ENCODE assay signal across 8 mouse cellular contexts in genomic region chr15:78772368-78772763, GRCm38 (mm10). TPM values are rescaled to one million over a fixed set of nuclear protein-coding genes. Genes with fewer than 3 reads are reported as not detected.
DNase-seq lines count a peak whose midpoint lies in the region; ATAC-seq and TF ChIP-seq lines count a peak whose summit lies in the region.

No protein-coding gene starts in this region.

- peak overlapping the region; percentile 90 for H3K4me2 ChIP-seq in CH12.LX (ENCODE audit: insufficient read depth, low read depth, poor library complexity, severe bottlenecking)
- H3K4me2 ChIP-seq in embryonic facial prominence, embryonic 11.5 days (ENCODE audit: low read depth, low read length), result peak overlapping the region; percentile 29
- peak overlapping the region; percentile 39 for H3K4me2 ChIP-seq in hindbrain, postnatal 0 days (ENCODE audit: low read depth, low read length)
- H3K4me2 ChIP-seq in liver, embryonic 15.5 days, result peak overlapping the region; percentile 71
- H3K4me2 ChIP-seq in neural tube, embryonic 12.5 days (replicated peaks), result peak overlapping the region; percentile 54

- 56% methylated on average over 4 of the region's 4 CpGs for WGBS in embryonic facial prominence, embryonic 11.5 days
- 54% methylated on average over 4 of the region's 4 CpGs for WGBS in hindbrain, postnatal 0 days
- WGBS in liver, embryonic 15.5 days (ENCODE audit: insufficient replicate concordance), result 10% methylated on average over 4 of the region's 4 CpGs
- WGBS in neural tube, embryonic 12.5 days, result 53% methylated on average over 4 of the region's 4 CpGs

- H3K79me2 ChIP-seq in CH12.LX (replicated peaks; ENCODE audit: control insufficient read depth, extremely low read depth, insufficient read depth, poor library complexity, severe bottlenecking), result peaks cover 11% of the 10 kb centered on the region

- peak; percentile 57 for DNase-seq in CH12.LX (ENCODE audit: extremely low read depth)
- no peak for DNase-seq in embryonic facial prominence, embryonic 11.5 days (ENCODE audit: low spot score)
- no peak for DNase-seq in hindbrain, postnatal 0 days (ENCODE audit: low spot score)
- no peak for DNase-seq in embryo, embryonic 11 days
- DNase-seq in layer of hippocampus, adult 8-10 months (ENCODE audit: low spot score in 2 of 2), result no peak
- no peak for DNase-seq in right cerebral cortex, adult 18-20 months

- peaks cover 13% of the 10 kb centered on the region for H3K9me3 ChIP-seq in CH12.LX (replicated peaks; ENCODE audit: low read length)
- no peaks in the 10 kb centered on the region; the same call in 1 of the 2 replicates for H3K9me3 ChIP-seq in embryonic facial prominence, embryonic 11.5 days (replicated peaks; ENCODE audit: control insufficient read depth, low read length)
- H3K9me3 ChIP-seq in hindbrain, postnatal 0 days (ENCODE audit: low read length), result no peaks in the 10 kb centered on the region
- no peaks in the 10 kb centered on the region for H3K9me3 ChIP-seq in liver, embryonic 15.5 days (replicated peaks)
- H3K9me3 ChIP-seq in neural tube, embryonic 12.5 days, result no peaks in the 10 kb centered on the region; the same call in 1 of the 2 replicates

- H3K4me3 ChIP-seq in CH12.LX (replicated peaks in 1 of 3; ENCODE audit: low read depth in 2 of 3, low read length in 2 of 3, poor library complexity in 1 of 3), result peak overlapping the region; percentile 74 to 84 (median 82)
- peak overlapping the region; percentile 21 for H3K4me3 ChIP-seq in embryonic facial prominence, embryonic 11.5 days (ENCODE audit: low read depth, low read length)
- H3K4me3 ChIP-seq in hindbrain, postnatal 0 days (ENCODE audit: low read length), result peak overlapping the region; percentile 8
- H3K4me3 ChIP-seq in liver, embryonic 15.5 days (replicated peaks), result peak overlapping the region; percentile 48
- H3K4me3 ChIP-seq in neural tube, embryonic 12.5 days, result peak overlapping the region; percentile 35

- peaks cover 11 to 40% of the 10 kb centered on the region in 2 experiments for H3K4me1 ChIP-seq in CH12.LX (ENCODE audit: control insufficient read depth in 1 of 2, insufficient read depth in 2 of 2)
- peaks cover 8% of the 10 kb centered on the region; the same call in 1 of the 2 replicates for H3K4me1 ChIP-seq in embryonic facial prominence, embryonic 11.5 days (ENCODE audit: control insufficient read depth, insufficient read depth, low read length)
- peaks cover 3% of the 10 kb centered on the region for H3K4me1 ChIP-seq in hindbrain, postnatal 0 days (ENCODE audit: insufficient read depth, low read length)
- H3K4me1 ChIP-seq in liver, embryonic 15.5 days (replicated peaks), result peaks cover 22% of the 10 kb centered on the region
- H3K4me1 ChIP-seq in neural tube, embryonic 12.5 days, result peaks cover 43% of the 10 kb centered on the region

- H3K9ac ChIP-seq in CH12.LX (ENCODE audit: insufficient read depth, low read depth), result peak overlapping the region; percentile 71
- peak overlapping the region; percentile 34; the same call in 1 of the 2 replicates for H3K9ac ChIP-seq in embryonic facial prominence, embryonic 11.5 days (replicated peaks; ENCODE audit: low read length)
- no peak overlapping the region for H3K9ac ChIP-seq in hindbrain, postnatal 0 days (replicated peaks; ENCODE audit: low read length)
- no peak overlapping the region for H3K9ac ChIP-seq in liver, embryonic 15.5 days
- peak overlapping the region; percentile 44 for H3K9ac ChIP-seq in neural tube, embryonic 12.5 days

- in situ Hi-C loops in CH12.LX (cut with MboI; ENCODE audit: low pct_ligation_motif_present, low pct_unique_long_range_greater_than_20kb, low sequenced_read_pairs), result no loop called here

- H3K27ac ChIP-seq in CH12.LX (ENCODE audit: insufficient read depth, low read depth), result peak overlapping the region; percentile 58
- no peak overlapping the region for H3K27ac ChIP-seq in embryonic facial prominence, embryonic 11.5 days (replicated peaks; ENCODE audit: low read depth, low read length)
- peak overlapping the region; percentile 72; the same call in 1 of the 2 replicates for H3K27ac ChIP-seq in hindbrain, postnatal 0 days
- peak overlapping the region; percentile 38 for H3K27ac ChIP-seq in liver, embryonic 15.5 days (replicated peaks)
- no peak overlapping the region for H3K27ac ChIP-seq in neural tube, embryonic 12.5 days

- dilution Hi-C loops in CH12.LX (cut with MboI; ENCODE audit: extremely low pct_ligation_motif_present, extremely low pct_unique_long_range_greater_than_20kb, low sequenced_read_pairs), result no loop called here

- H3K36me3 ChIP-seq in CH12.LX (replicated peaks in 1 of 2; ENCODE audit: control insufficient read depth in 1 of 2, insufficient read depth in 1 of 2, low read length in 1 of 2), result peaks cover 5 to 37% of the 10 kb centered on the region in 2 experiments
- no peaks in the 10 kb centered on the region for H3K36me3 ChIP-seq in embryonic facial prominence, embryonic 11.5 days (replicated peaks; ENCODE audit: control insufficient read depth, insufficient read depth, low read depth, low read length)
- H3K36me3 ChIP-seq in hindbrain, postnatal 0 days (ENCODE audit: insufficient read depth, low read length), result no peaks in the 10 kb centered on the region
- peaks cover 20% of the 10 kb centered on the region for H3K36me3 ChIP-seq in liver, embryonic 15.5 days (replicated peaks)
- H3K36me3 ChIP-seq in neural tube, embryonic 12.5 days, result 0 out of 2 replicates have a peak, but pooled peaks cover 4% of the 10 kb centered on the region

- no peak for TF ChIP-seq CTCF in CH12.LX (conservative IDR thresholded peaks at IDR 0.05 in 1 of 2, IDR thresholded peaks at IDR 0.05 in 1 of 2; ENCODE audit: low read depth in 2 of 2, low read length in 2 of 2)
- TF ChIP-seq CTCF in hindbrain, postnatal 0 days (IDR thresholded peaks at IDR 0.05; ENCODE audit: low read depth), result no peak

- 0 out of 2 replicates have a peak, but pooled peaks have one; percentile 9 for TF ChIP-seq EP300 in CH12.LX (IDR thresholded peaks at IDR 0.05; ENCODE audit: low read length)

- no peaks in the 10 kb centered on the region for H3K27me3 ChIP-seq in CH12.LX (replicated peaks)
- no peaks in the 10 kb centered on the region for H3K27me3 ChIP-seq in embryonic facial prominence, embryonic 11.5 days (ENCODE audit: control insufficient read depth, insufficient read depth, low read length)
- no peaks in the 10 kb centered on the region for H3K27me3 ChIP-seq in hindbrain, postnatal 0 days (ENCODE audit: insufficient read depth, low read length)
- H3K27me3 ChIP-seq in liver, embryonic 15.5 days, result no peaks in the 10 kb centered on the region
- no peaks in the 10 kb centered on the region for H3K27me3 ChIP-seq in neural tube, embryonic 12.5 days (replicated peaks)

- peak; percentile 45; the same call in 1 of the 2 replicates for TF ChIP-seq POLR2A in CH12.LX (IDR thresholded peaks at IDR 0.05; ENCODE audit: low read depth, low read length)

- no peak for TF ChIP-seq RAD21 in CH12.LX (IDR thresholded peaks at IDR 0.05; ENCODE audit: low read depth, low read length)

- ATAC-seq in embryonic facial prominence, embryonic 11.5 days (replicated peaks; ENCODE audit: insufficient number of reproducible peaks, low FRiP score, low TSS enrichment, low read depth), result no peak
- ATAC-seq in hindbrain, postnatal 0 days, result no peak
- ATAC-seq in liver, embryonic 15.5 days (ENCODE audit: insufficient read depth), result peak; percentile 39; the same call in 1 of the 2 replicates
- ATAC-seq in neural tube, embryonic 12.5 days (ENCODE audit: low FRiP score, low read depth), result no peak

TF ChIP-seq in CH12.LX, 34 proteins besides CTCF, POLR2A, EP300 and RAD21 (continues in another document):
- TF ChIP-seq NRF1 (IDR thresholded peaks at IDR 0.05; ENCODE audit: low read depth, low read length) (peak; percentile 51), MXI1 (IDR thresholded peaks at IDR 0.05; ENCODE audit: low read depth, low read length) (peak; percentile 66), NELFE (IDR thresholded peaks at IDR 0.05; ENCODE audit: low read depth, low read length) (peak; percentile 23; the same call in 1 of the 2 replicates), ZC3H11A (IDR thresholded peaks at IDR 0.05; ENCODE audit: low read depth, low read length) (no peak)

RNA-seq across cellular contexts. Expression of gene Mfng, which starts 0.9 kb away (rescaled TPM):
- total RNA-seq in CH12.LX (2012; rRNA removed), result 35.2 and 43.2 TPM in 2 replicates
- total RNA-seq in CH12.LX (2014; rRNA removed), result 46.5 and 52.5 TPM in 2 replicates
- 57.7 and 63.7 TPM in 2 replicates for polyA plus RNA-seq in CH12.LX (2012; ENCODE audit: insufficient read length, low read depth)
- 15.9 and 19.1 TPM in 2 replicates for polyA plus RNA-seq in embryonic facial prominence, embryonic 11.5 days (2014; fragmentation: Nextera tagmentation; extraction: Ambion mirVana)
- 12.7 and 15.2 TPM in 2 replicates for total RNA-seq in hindbrain, postnatal 0 days (2014; rRNA removed)
- 16.6 and 17.9 TPM in 2 replicates for polyA plus RNA-seq in hindbrain, postnatal 0 days (2015; fragmentation: Nextera tagmentation; extraction: Ambion mirVana)
- 4.6 and 5.2 TPM in 2 replicates for polyA plus RNA-seq in liver, embryonic 15.5 days (2015; fragmentation: Nextera tagmentation; extraction: Ambion mirVana)
- polyA plus RNA-seq in neural tube, embryonic 12.5 days (2016; fragmentation: Nextera tagmentation; extraction: Ambion mirVana), result 65.3 and 72.9 TPM in 2 replicates
- 10 to 100 TPM in 1 of 4 experiments, 1 to 10 TPM in 3; 6.5 to 11.2 (median 8.1) TPM for total RNA-seq in layer of hippocampus, adult 8-10 months (2022)

RNA-seq across cellular contexts. Expression of gene Card10, which starts 30.5 kb away (rescaled TPM):
- total RNA-seq in CH12.LX (2012; rRNA removed), result 0.08 TPM in 1 of 2 replicates, not detected in the other
- total RNA-seq in CH12.LX (2014; rRNA removed), result not detected in 2 replicates
- polyA plus RNA-seq in CH12.LX (2012; ENCODE audit: insufficient read length, low read depth), result not detected in 2 replicates
- polyA plus RNA-seq in embryonic facial prominence, embryonic 11.5 days (2014; fragmentation: Nextera tagmentation; extraction: Ambion mirVana), result 1.8 and 2.6 TPM in 2 replicates
- 0.94 and 1.4 TPM in 2 replicates for total RNA-seq in hindbrain, postnatal 0 days (2014; rRNA removed)
- polyA plus RNA-seq in hindbrain, postnatal 0 days (2015; fragmentation: Nextera tagmentation; extraction: Ambion mirVana), result 2.3 and 2.6 TPM in 2 replicates
- polyA plus RNA-seq in liver, embryonic 15.5 days (2015; fragmentation: Nextera tagmentation; extraction: Ambion mirVana), result 1.8 and 2.5 TPM in 2 replicates
- 2.8 and 3.4 TPM in 2 replicates for polyA plus RNA-seq in neural tube, embryonic 12.5 days (2016; fragmentation: Nextera tagmentation; extraction: Ambion mirVana)
- 1 to 10 TPM; 6.6 to 8.2 (median 6.9) TPM for total RNA-seq in layer of hippocampus, adult 8-10 months (2022)

RNA-seq across cellular contexts. Expression of gene Elfn2, which starts 53.8 kb away (rescaled TPM):
- total RNA-seq in CH12.LX (2012; rRNA removed), result not detected in 2 replicates
- not detected in 2 replicates for total RNA-seq in CH12.LX (2014; rRNA removed)
- polyA plus RNA-seq in CH12.LX (2012; ENCODE audit: insufficient read length, low read depth), result 0.06 TPM in 1 of 2 replicates, not detected in the other
- polyA plus RNA-seq in embryonic facial prominence, embryonic 11.5 days (2014; fragmentation: Nextera tagmentation; extraction: Ambion mirVana), result 0.28 TPM in 1 of 2 replicates, not detected in the other
- 40.9 and 43.1 TPM in 2 replicates for total RNA-seq in hindbrain, postnatal 0 days (2014; rRNA removed)
- polyA plus RNA-seq in hindbrain, postnatal 0 days (2015; fragmentation: Nextera tagmentation; extraction: Ambion mirVana), result 8.4 and 9.1 TPM in 2 replicates
- not detected in 2 replicates for polyA plus RNA-seq in liver, embryonic 15.5 days (2015; fragmentation: Nextera tagmentation; extraction: Ambion mirVana)
- 1.9 and 2.0 TPM in 2 replicates for polyA plus RNA-seq in neural tube, embryonic 12.5 days (2016; fragmentation: Nextera tagmentation; extraction: Ambion mirVana)
- total RNA-seq in layer of hippocampus, adult 8-10 months (2022), result 100 to 1,000 TPM; 176 to 224 (median 201) TPM

Comparison
In these comparisons a context has a peak if more than half of its experiments do, and no peak if none do; other contexts are left out.
1. H3K27ac ChIP-seq: peak in CH12.LX (single experiment), hindbrain, postnatal 0 days (single experiment) and liver, embryonic 15.5 days (single experiment); none in embryonic facial prominence, embryonic 11.5 days (single experiment) and neural tube, embryonic 12.5 days (single experiment).
2. H3K4me2 ChIP-seq: peak in every context shown above with its lines; median percentile 90 in CH12.LX; 71 in liver, embryonic 15.5 days; 54 in neural tube, embryonic 12.5 days; 39 in hindbrain, postnatal 0 days; 29 in embryonic facial prominence, embryonic 11.5 days.
3. H3K4me3 ChIP-seq: peak in every context shown above with its lines; median percentile 82 in CH12.LX; 48 in liver, embryonic 15.5 days; 35 in neural tube, embryonic 12.5 days; 21 in embryonic facial prominence, embryonic 11.5 days; 8 in hindbrain, postnatal 0 days.
4. H3K9ac ChIP-seq: peak in CH12.LX (single experiment), embryonic facial prominence, embryonic 11.5 days (single experiment) and neural tube, embryonic 12.5 days (single experiment); none in hindbrain, postnatal 0 days (single experiment) and liver, embryonic 15.5 days (single experiment).